Mouse (Mus musculus) liver, adult (tissue): ENCODE results near the gene Ccdc12.

Source experiments
- GATA4 ChIP-seq: IDR thresholded peaks from 2 replicates; pipeline ENCODE4 v1.6.1; 2014; ENCODE audit warnings: mild to moderate bottlenecking, low read length; ENCODE audit not compliant: insufficient replicate concordance

The Ccdc12 gene

GRCm38 (mm10) chr9:110702848-110703247, 46.5 kb downstream of the Ccdc12 start:
- TF ChIP-seq GATA4, result peak; percentile 80; the same call in 1 of the 2 replicates

GRCm38 (mm10) chr9:110703951-110704350, 47.6 kb downstream of the Ccdc12 start:
- no peak for TF ChIP-seq GATA4

- TF ChIP-seq GATA4, result no peak
These were observed 50.5 kb downstream of the Ccdc12 start for GRCm38 (mm10) chr9:110706784-110707183.

- TF ChIP-seq GATA4, result no peak
These were observed 53.4 kb downstream of the Ccdc12 start for GRCm38 (mm10) chr9:110709640-110710258.

DNA sequence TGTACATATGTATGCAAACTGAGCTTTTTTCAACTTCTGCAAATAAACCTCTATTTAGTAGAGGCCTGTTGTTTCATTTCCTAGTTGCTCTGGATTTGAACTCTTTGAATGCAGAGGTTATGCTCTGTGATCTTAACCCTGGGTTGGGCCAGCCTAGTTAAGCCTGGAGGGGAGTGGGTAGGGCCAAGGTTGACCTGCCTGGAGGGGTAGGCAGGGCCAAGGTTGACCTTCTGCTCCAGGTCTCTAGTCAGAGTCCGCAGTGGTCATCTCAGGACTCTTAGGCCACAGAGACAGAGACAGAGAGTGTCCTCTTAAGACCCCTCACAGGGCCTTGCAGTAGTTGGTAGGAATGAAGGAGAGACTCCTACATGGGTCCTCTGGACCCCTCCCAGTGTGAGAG, 55.2 kb downstream of the Ccdc12 start:
- no peak for TF ChIP-seq GATA4

GRCm38 (mm10) chr9:110711996-110712395, 55.7 kb downstream of the Ccdc12 start:
- no peak for TF ChIP-seq GATA4

GRCm38 (mm10) chr9:110712545-110712944, 56.2 kb downstream of the Ccdc12 start:
- TF ChIP-seq GATA4, result no peak

DNA sequence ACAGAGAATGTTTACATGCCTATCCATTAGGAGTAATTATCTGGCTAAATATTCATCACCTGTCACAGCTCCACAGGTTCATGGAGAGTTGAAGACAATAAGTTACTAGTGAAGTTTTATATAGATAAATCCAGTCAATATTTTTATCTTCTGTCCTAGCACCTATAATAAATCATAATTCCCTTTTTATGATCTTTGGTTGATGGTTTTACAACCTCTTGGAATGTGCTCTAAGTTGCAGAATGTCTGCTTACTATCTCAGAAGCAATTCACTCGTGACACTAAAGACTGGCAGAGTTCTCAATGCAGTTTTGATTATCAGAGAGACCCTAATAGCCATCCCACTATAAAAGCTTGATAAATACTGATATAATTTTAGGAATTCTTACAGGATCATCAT, 57.1 kb downstream of the Ccdc12 start:
- no peak for TF ChIP-seq GATA4

- TF ChIP-seq GATA4, result no peak
These were observed 59.1 kb downstream of the Ccdc12 start for GRCm38 (mm10) chr9:110715426-110715825.

DNA sequence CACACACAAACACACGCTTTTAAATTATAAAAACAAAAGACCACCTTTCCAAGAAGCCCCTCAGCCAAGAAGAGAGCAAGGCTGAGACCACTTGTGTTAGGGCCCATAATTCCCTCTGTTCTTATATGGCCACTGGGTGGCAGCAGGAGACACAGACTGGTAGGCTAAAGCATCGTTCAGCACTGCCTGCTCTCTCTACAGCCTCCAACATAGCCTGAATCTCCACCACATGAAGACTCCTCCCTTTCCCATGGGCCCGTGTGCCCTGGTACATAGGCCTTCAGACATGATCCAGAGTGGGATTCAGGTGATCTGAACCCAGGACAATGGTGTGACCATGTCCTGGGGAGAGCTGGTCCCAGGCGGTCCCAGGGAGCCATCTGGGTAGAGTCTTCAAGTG, 60.5 kb downstream of the Ccdc12 start:
- no peak for TF ChIP-seq GATA4

DNA sequence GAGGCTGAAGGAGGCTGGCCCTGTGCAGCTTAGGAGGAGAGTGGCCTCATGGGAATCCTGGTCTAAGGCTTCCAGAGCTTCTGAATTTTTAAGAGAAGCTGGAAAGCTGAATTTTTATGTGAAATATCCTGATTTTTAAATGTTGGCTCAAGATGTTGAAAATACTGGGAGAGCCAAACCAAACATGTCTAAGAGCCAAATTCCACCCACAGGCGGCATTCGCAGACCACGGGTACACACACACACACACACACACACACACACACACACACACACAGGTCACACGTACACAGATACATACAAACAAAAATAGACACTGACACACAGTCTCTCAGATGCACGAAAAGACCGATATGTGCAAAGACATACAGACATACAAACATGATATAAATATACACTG, 61.8 kb downstream of the Ccdc12 start:
- no peak for TF ChIP-seq GATA4

DNA sequence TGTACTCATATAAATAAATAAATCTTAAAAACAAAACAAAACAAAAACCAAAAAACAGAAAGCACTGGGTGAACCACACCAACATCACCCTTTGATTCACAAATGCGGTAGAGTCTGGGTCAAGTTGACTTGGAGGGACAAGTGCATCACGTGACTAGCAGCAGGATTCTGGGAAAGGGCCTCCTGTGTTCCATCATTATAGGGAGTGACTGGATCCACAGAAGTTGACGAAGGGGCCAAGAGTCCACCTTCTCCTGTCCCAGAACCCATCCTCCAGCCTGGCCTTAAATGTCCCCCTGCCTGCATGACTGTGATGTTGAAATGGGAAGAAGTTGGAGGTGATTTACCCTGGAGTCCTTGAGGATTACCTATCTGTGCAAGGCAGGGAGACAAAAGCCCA, 62.5 kb downstream of the Ccdc12 start:
- no peak for TF ChIP-seq GATA4

GRCm38 (mm10) chr9:110719977-110720376, 63.7 kb downstream of the Ccdc12 start:
- no peak for TF ChIP-seq GATA4

GRCm38 (mm10) chr9:110722060-110722459, 65.8 kb downstream of the Ccdc12 start:
- no peak for TF ChIP-seq GATA4

DNA sequence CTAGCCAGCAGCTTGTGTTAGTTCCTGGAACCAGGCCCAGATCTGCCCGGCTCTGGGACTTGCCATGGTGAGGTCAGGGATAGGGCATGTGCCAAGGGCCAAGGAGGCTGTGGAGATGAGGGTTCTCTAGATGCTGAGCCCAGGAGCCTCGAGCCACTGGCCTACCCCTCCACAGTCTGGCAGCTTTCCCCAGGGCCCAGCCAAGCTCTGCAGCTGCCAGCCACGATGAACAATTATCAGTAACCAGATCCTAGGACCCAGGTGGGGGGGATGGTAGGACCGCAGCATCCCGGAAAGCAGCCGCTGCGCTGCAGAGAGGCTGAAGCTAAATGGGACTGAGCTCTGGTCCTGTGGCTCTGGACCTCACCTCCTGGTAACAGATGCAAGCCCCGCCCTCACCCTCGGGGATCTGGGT, 69.4 kb downstream of the Ccdc12 start:
- TF ChIP-seq GATA4, result no peak

- TF ChIP-seq GATA4, result no peak
These were observed 70.6 kb downstream of the Ccdc12 start for GRCm38 (mm10) chr9:110726867-110727266.

DNA sequence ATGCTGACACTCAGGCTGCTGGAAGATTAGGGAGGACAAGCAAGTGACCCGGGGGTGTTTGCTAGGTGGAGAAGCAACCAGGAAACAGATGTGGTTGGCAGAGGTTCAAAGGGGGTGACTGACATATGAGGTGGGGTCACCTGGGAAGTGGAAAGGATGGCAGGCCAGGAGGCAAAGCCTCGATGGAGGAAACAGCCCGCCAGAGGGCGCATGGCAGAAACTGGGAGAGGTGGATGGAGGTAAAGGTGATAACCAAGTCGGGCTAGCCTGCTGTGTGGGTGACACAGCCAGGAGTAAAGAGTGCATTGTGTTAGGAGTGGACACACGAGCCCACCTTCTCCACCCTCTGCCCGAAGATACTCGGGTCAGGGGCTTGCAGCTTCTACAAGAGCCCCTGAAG, 73.5 kb downstream of the Ccdc12 start:
- no peak for TF ChIP-seq GATA4
